Mouse (Mus musculus) liver, embryonic 14.5 days (tissue): ENCODE measurements around the gene Atg4a-ps.

ENCODE experiments used
- CTCF ChIP-seq: IDR thresholded peaks from 2 replicates; pipeline ENCODE4 v1.5.1; 2016; ENCODE audit warnings: antibody characterized with exemption, low read depth, control low read depth
- EP300 ChIP-seq: IDR thresholded peaks from 2 replicates; pipeline ENCODE4 v1.6.1; 2016; ENCODE audit warnings: antibody characterized with exemption, low read depth

- TF ChIP-seq CTCF (no peak), EP300 (no peak)
Observed at GRCm38 (mm10) chr3:103663385-103663784, 17.5 kb upstream of the Atg4a-ps start.
